In the genomic region with DNA sequence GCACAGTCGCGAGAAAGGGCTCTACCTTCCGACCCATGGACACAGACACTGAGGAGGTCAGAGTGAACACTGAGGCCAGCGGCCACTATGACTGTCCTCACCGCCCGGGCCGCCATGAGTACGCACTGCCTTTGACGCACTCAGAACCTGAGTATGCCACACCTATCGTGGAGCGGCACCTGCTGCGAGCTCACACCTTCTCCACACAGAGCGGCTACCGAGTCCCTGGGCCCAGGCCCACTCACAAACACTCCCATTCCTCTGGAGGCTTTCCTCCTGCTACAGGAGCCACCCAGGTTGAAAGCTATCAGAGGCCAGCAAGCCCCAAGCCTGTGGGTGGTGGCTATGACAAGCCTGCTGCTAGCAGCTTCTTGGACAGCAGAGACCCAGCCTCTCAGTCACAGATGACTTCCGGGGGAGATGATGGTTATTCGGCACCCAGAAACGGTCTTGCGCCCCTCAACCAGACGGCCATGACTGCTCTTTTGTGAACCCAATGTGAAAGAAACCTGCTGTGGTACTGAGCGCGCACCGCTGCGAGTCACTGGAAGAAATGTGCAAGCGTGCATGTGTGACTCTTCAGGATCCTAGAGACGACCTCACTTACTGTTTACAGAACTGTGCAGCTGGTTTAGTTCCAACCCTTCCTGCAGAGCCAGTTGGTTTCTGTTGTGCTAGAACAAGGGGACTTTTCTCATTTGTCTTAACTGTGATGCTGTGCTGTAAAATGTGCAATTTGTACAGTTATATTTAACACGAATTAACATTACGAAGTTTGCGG, we compare ENCODE assay signal across 32 mouse cellular contexts. TPM values are rescaled to one million over a fixed set of nuclear protein-coding genes. Genes with fewer than 3 reads are reported as not detected.
A peak's percentile ranks its signal among the peaks of the same experiment; 100 is the strongest.
DNase-seq lines count a peak whose midpoint lies in the region; ATAC-seq and TF ChIP-seq lines count a peak whose summit lies in the region.
"Had no signal": no experiment of that assay in that cellular context is flagged by ENCODE, and none has a peak within 500 bp of the region (broad histone marks: within the 10 kb centered on the region; RNA-seq: fewer than 3 reads in every experiment).

No protein-coding gene starts in this region.

- no peaks in the 10 kb centered on the region for H3K4me1 ChIP-seq in heart, postnatal 0 days (ENCODE audit: control insufficient read depth, insufficient read depth)
- H3K4me1 ChIP-seq in E14TG2a.4 (replicated peaks; ENCODE audit: low read depth, low read length) (peaks cover 25% of the 10 kb centered on the region), ES-E14 (ENCODE audit: control insufficient read depth in 2 of 2, insufficient read depth in 2 of 2, low read length in 2 of 2, poor library complexity in 1 of 2) (no peaks in the 10 kb centered on the region; a peak in 1 of 4 replicates)
- no peaks in the 10 kb centered on the region for H3K4me1 ChIP-seq in intestine, embryonic 15.5 days (replicated peaks)
- no peaks in the 10 kb centered on the region for H3K4me1 ChIP-seq in midbrain, embryonic 10.5 days
- H3K4me1 ChIP-seq: embryonic facial prominence, embryonic 15.5 days; forebrain, embryonic 10.5 days; forebrain, embryonic 15.5 days; heart, embryonic 12.5 days; hindbrain, embryonic 12.5 days had no signal

- no peak overlapping the region for H3K9ac ChIP-seq in heart, postnatal 0 days (replicated peaks; ENCODE audit: low read depth, low read length)
- H3K9ac ChIP-seq in ES-E14 (ENCODE audit: insufficient read depth, low read depth, low read length, poor library complexity, severe bottlenecking), result peak overlapping the region; percentile 15; the same call in 1 of the 2 replicates
- no peak overlapping the region for H3K9ac ChIP-seq in intestine, embryonic 15.5 days
- H3K9ac ChIP-seq: embryonic facial prominence, embryonic 15.5 days; forebrain, embryonic 15.5 days; heart, embryonic 12.5 days; hindbrain, embryonic 12.5 days had no signal

- no peak for TF ChIP-seq CTCF in heart, postnatal 0 days (IDR thresholded peaks at IDR 0.05; ENCODE audit: low read depth)
- no peak for TF ChIP-seq CTCF in E14TG2a.4 (conservative IDR thresholded peaks at IDR 0.05; ENCODE audit: low read length)

- WGBS in heart, postnatal 0 days, result 91% methylated on average over 28 of the region's 28 CpGs
- WGBS in intestine, embryonic 15.5 days, result 81% methylated on average over 28 of the region's 28 CpGs
- WGBS in midbrain, embryonic 10.5 days, result 94% methylated on average over 28 of the region's 28 CpGs

- no peak overlapping the region for H3K27ac ChIP-seq in heart, postnatal 0 days (ENCODE audit: low read depth)
- no peak overlapping the region; the same call in 1 of the 2 replicates for H3K27ac ChIP-seq in ES-E14 (ENCODE audit: insufficient read depth, low read depth, low read length, poor library complexity, severe bottlenecking)
- H3K27ac ChIP-seq in intestine, embryonic 15.5 days, result no peak overlapping the region
- no peak overlapping the region for H3K27ac ChIP-seq in midbrain, embryonic 10.5 days (replicated peaks)
- H3K27ac ChIP-seq: embryonic facial prominence, embryonic 15.5 days; forebrain, embryonic 10.5 days; forebrain, embryonic 15.5 days; hindbrain, embryonic 12.5 days had no signal

- no peaks in the 10 kb centered on the region for H3K9me3 ChIP-seq in heart, postnatal 0 days (replicated peaks; ENCODE audit: control insufficient read depth, low read length)
- H3K9me3 ChIP-seq in E14TG2a.4 (ENCODE audit: low read length), result no peaks in the 10 kb centered on the region
- H3K9me3 ChIP-seq in ES-E14 (ENCODE audit: control insufficient read depth, insufficient read depth, low read depth, low read length), result no peaks in the 10 kb centered on the region
- no peaks in the 10 kb centered on the region for H3K9me3 ChIP-seq in intestine, embryonic 15.5 days
- no peaks in the 10 kb centered on the region for H3K9me3 ChIP-seq in midbrain, embryonic 10.5 days (replicated peaks)
- H3K9me3 ChIP-seq: embryonic facial prominence, embryonic 15.5 days; forebrain, embryonic 10.5 days; forebrain, embryonic 15.5 days; heart, embryonic 12.5 days; hindbrain, embryonic 12.5 days had no signal

- no peak for TF ChIP-seq EP300 in heart, postnatal 0 days (IDR thresholded peaks at IDR 0.05; ENCODE audit: low read depth)

- in situ Hi-C loops in ES-E14 (cut with MboI; ENCODE audit: low sequenced_read_pairs in 2 of 2, unreplicated experiment in 2 of 2), result no loop called here

- H3K36me3 ChIP-seq in heart, postnatal 0 days (replicated peaks; ENCODE audit: control insufficient read depth, insufficient read depth, low read length), result peaks cover 21% of the 10 kb centered on the region
- H3K36me3 ChIP-seq in E14TG2a.4 (ENCODE audit: insufficient read depth, low read length) (peaks cover 76% of the 10 kb centered on the region), ES-E14 (ENCODE audit: control insufficient read depth, insufficient read depth, low read length, poor library complexity, severe bottlenecking) (peaks cover 13% of the 10 kb centered on the region)
- peaks cover 15% of the 10 kb centered on the region; the same call in 1 of the 2 replicates for H3K36me3 ChIP-seq in intestine, embryonic 15.5 days
- peaks cover 39% of the 10 kb centered on the region for H3K36me3 ChIP-seq in midbrain, embryonic 10.5 days

- no peak overlapping the region for H3K4me3 ChIP-seq in heart, postnatal 0 days (ENCODE audit: low read depth, low read length)
- H3K4me3 ChIP-seq in E14TG2a.4 (replicated peaks; ENCODE audit: low read length) (peak overlapping the region; percentile 70), ES-E14 (ENCODE audit: insufficient read depth in 1 of 2, low read depth in 1 of 2, low read length in 2 of 2, poor library complexity in 1 of 2, severe bottlenecking in 1 of 2) (peak overlapping the region; percentile 44 to 59)
- H3K4me3 ChIP-seq in intestine, embryonic 15.5 days (replicated peaks), result no peak overlapping the region
- H3K4me3 ChIP-seq in midbrain, embryonic 10.5 days, result no peak overlapping the region
- H3K4me3 ChIP-seq: embryonic facial prominence, embryonic 15.5 days; erythroblast, embryonic 14.5 days; forebrain, embryonic 10.5 days; forebrain, embryonic 15.5 days; heart, embryonic 12.5 days; hindbrain, embryonic 12.5 days had no signal

- no peak for DNase-seq in heart, postnatal 0 days (ENCODE audit: low spot score)
- DNase-seq in heart, adult 18-20 months, result no peak
- no peak for DNase-seq in ES-E14 (ENCODE audit: low read depth, low spot score)
- DNase-seq in midbrain, embryonic 10.5 days (ENCODE audit: low spot score), result no peak
- no peak for DNase-seq in thymus, postnatal 14 days
- DNase-seq: adrenal gland, adult 8-10 months; adrenal gland, postnatal 36 days; cerebellum, adult 11 months; cerebellum, adult 8-10 months; cerebellum, postnatal 14 days; embryo, embryonic 11 days; gastrocnemius, postnatal 10 days; heart, postnatal 4 days had no signal

- H3K4me2 ChIP-seq in heart, postnatal 0 days (ENCODE audit: low read depth, low read length), result no peak overlapping the region
- no peak overlapping the region for H3K4me2 ChIP-seq in intestine, embryonic 15.5 days (replicated peaks)
- H3K4me2 ChIP-seq: embryonic facial prominence, embryonic 15.5 days; forebrain, embryonic 15.5 days; heart, embryonic 12.5 days; hindbrain, embryonic 12.5 days had no signal

- 0 out of 2 replicates have a peak, but pooled peaks have one; percentile 6 for ATAC-seq in heart, postnatal 0 days (ENCODE audit: insufficient read depth, low read depth)
- ATAC-seq in intestine, embryonic 15.5 days, result peak; percentile 54
- ATAC-seq in activated CD4-positive, CD25-positive, alpha-beta regulatory T cell, adult 4 months, result no peak
- ATAC-seq: forebrain, embryonic 15.5 days; hindbrain, embryonic 16.5 days; inflammation-experienced regulatory T-cells, adult 6 months had no signal

- no peaks in the 10 kb centered on the region for H3K27me3 ChIP-seq in heart, postnatal 0 days (ENCODE audit: control insufficient read depth, insufficient read depth, low read length)
- no peaks in the 10 kb centered on the region for H3K27me3 ChIP-seq in E14TG2a.4 (ENCODE audit: insufficient read depth, low read length)
- no peaks in the 10 kb centered on the region for H3K27me3 ChIP-seq in intestine, embryonic 15.5 days (replicated peaks)
- no peaks in the 10 kb centered on the region for H3K27me3 ChIP-seq in midbrain, embryonic 10.5 days (ENCODE audit: low read depth, poor library complexity, severe bottlenecking)
- H3K27me3 ChIP-seq: CH12.LX; embryonic facial prominence, embryonic 15.5 days; forebrain, embryonic 15.5 days; heart, embryonic 12.5 days; hindbrain, embryonic 12.5 days had no signal

TF ChIP-seq in ES-E14, 5 proteins besides CTCF, POLR2A, EP300 and RAD21:
- TF ChIP-seq ZC3H11A (IDR thresholded peaks at IDR 0.05; ENCODE audit: borderline replicate concordance, low read depth, low read length), result no peak
- TF ChIP-seq MAFK (IDR thresholded peaks at IDR 0.05; ENCODE audit: insufficient read depth, low read depth, low read length), result no peak
- no peak for TF ChIP-seq CHD2 (IDR thresholded peaks at IDR 0.05; ENCODE audit: low read depth, low read length)
- TF ChIP-seq ZNF384 (IDR thresholded peaks at IDR 0.05; ENCODE audit: low read depth, low read length), result no peak
- no peak for TF ChIP-seq HCFC1 (IDR thresholded peaks at IDR 0.05; ENCODE audit: borderline replicate concordance, insufficient read depth, low read length)

RNA-seq across cellular contexts. Expression of gene Gm26741, which starts 38.9 kb away (rescaled TPM):
- total RNA-seq in heart, postnatal 0 days (2014; rRNA removed; ENCODE audit: low replicate concordance), result not detected in 2 replicates
- not detected in 2 replicates for polyA plus RNA-seq in heart, postnatal 0 days (2015; fragmentation: Nextera tagmentation; extraction: Ambion mirVana)
- total RNA-seq in heart, adult 18-20 months (2021), result not detected
- not detected in 2 replicates for total RNA-seq in ES-E14 (2012; rRNA removed)
- polyA plus RNA-seq in intestine, embryonic 15.5 days (2015; fragmentation: Nextera tagmentation; extraction: Ambion mirVana), result not detected in 2 replicates
- polyA plus RNA-seq in midbrain, embryonic 10.5 days (2016; fragmentation: Nextera tagmentation; extraction: Ambion mirVana), result not detected in 2 replicates
- not detected for polyA plus RNA-seq in activated CD4-positive, CD25-positive, alpha-beta regulatory T cell, adult 4 months (2017; shearing (Covaris generic))
- total RNA-seq: adrenal gland, adult 8-10 months; adrenal gland, postnatal 36 days; CH12.LX; common myeloid progenitor, adult 5-6 weeks; gastrocnemius, postnatal 10 days; gastrocnemius, postnatal 4 days; heart, adult 8-10 months; heart, postnatal 4 days; MEL had no signal
- polyA plus RNA-seq: embryonic facial prominence, embryonic 11.5 days; embryonic facial prominence, embryonic 15.5 days; erythroblast, embryonic 14.5 days; forebrain, embryonic 10.5 days; forebrain, embryonic 15.5 days; frontal cortex, adult 2 months; heart, embryonic 12.5 days; heart, embryonic 16.5 days; hindbrain, embryonic 12.5 days; hindbrain, embryonic 16.5 days; inflammation-experienced regulatory T-cells, adult 6 months had no signal

Comparison
In these comparisons a context has a peak if more than half of its experiments do, and no peak if none do; other contexts are left out.
1. H3K4me3 ChIP-seq: peak in E14TG2a.4 (single experiment) and ES-E14 (2 of 2); none in heart, postnatal 0 days (single experiment), intestine, embryonic 15.5 days (single experiment) and midbrain, embryonic 10.5 days (single experiment).